Mouse (Mus musculus): Measurements from ENCODE around the gene Hist2h2aa2. TPM values are rescaled to one million over a fixed set of nuclear protein-coding genes. Genes with fewer than 3 reads are reported as not detected.

Hist2h2aa2 gene
- polyA plus RNA-seq, 1 experiment from 2014 or later: 55.4 TPM

- no peak for DNase-seq
- H3K4me3 ChIP-seq (replicated peaks; ENCODE audit: low read depth, low read length): no peak overlapping the region
- no peaks in the 10 kb centered on the region for H3K36me3 ChIP-seq (ENCODE audit: control insufficient read depth, insufficient read depth, low read length)
- 52% methylated on average over 2 of the region's 2 CpGs for WGBS
- no peak overlapping the region for H3K27ac ChIP-seq (replicated peaks; ENCODE audit: low read depth, low read length)
- H3K9ac ChIP-seq (replicated peaks; ENCODE audit: low read length): no peak overlapping the region
- ATAC-seq (ENCODE audit: low FRiP score, low TSS enrichment): no peak
- no peaks in the 10 kb centered on the region for H3K27me3 ChIP-seq (ENCODE audit: control insufficient read depth, insufficient read depth, low read length)
- H3K9me3 ChIP-seq (ENCODE audit: control insufficient read depth, low read length): no peaks in the 10 kb centered on the region
- H3K4me1 ChIP-seq (ENCODE audit: control insufficient read depth, insufficient read depth, low read length): no peaks in the 10 kb centered on the region
- H3K4me2 ChIP-seq (ENCODE audit: low read length): no peak overlapping the region
Observed at GRCm38 (mm10) chr3:96231758-96232120, 8.3 kb downstream of the Hist2h2aa2 start.

- H3K27me3 ChIP-seq (ENCODE audit: control insufficient read depth, insufficient read depth, low read length): no peaks in the 10 kb centered on the region
- WGBS: 78% methylated on average over 4 of the region's 4 CpGs
- H3K9me3 ChIP-seq (ENCODE audit: control insufficient read depth, low read length): no peaks in the 10 kb centered on the region
- no peak overlapping the region for H3K9ac ChIP-seq (replicated peaks; ENCODE audit: low read length)
- no peak overlapping the region for H3K27ac ChIP-seq (replicated peaks; ENCODE audit: low read depth, low read length)
- no peak overlapping the region for H3K4me2 ChIP-seq (ENCODE audit: low read length)
- no peak for DNase-seq
- H3K4me3 ChIP-seq (replicated peaks; ENCODE audit: low read depth, low read length): no peak overlapping the region
- H3K36me3 ChIP-seq (ENCODE audit: control insufficient read depth, insufficient read depth, low read length): no peaks in the 10 kb centered on the region
- H3K4me1 ChIP-seq (ENCODE audit: control insufficient read depth, insufficient read depth, low read length): no peaks in the 10 kb centered on the region
- ATAC-seq (ENCODE audit: low FRiP score, low TSS enrichment): no peak
Observed at GRCm38 (mm10) chr3:96230910-96231757, 8.9 kb downstream of the Hist2h2aa2 start.

GRCm38 (mm10) chr3:96230404-96230803 is 9.7 kb downstream of the Hist2h2aa2 start:
- no peak overlapping the region for H3K27ac ChIP-seq (replicated peaks; ENCODE audit: low read depth, low read length)
- 0 out of 2 replicates have a peak, but pooled peaks cover under 1% of the 10 kb centered on the region for H3K4me1 ChIP-seq (ENCODE audit: control insufficient read depth, insufficient read depth, low read length)
- H3K27me3 ChIP-seq (ENCODE audit: control insufficient read depth, insufficient read depth, low read length): no peaks in the 10 kb centered on the region
- WGBS: 75% methylated on average over 2 of the region's 2 CpGs
- no peaks in the 10 kb centered on the region for H3K9me3 ChIP-seq (ENCODE audit: control insufficient read depth, low read length)
- H3K9ac ChIP-seq (replicated peaks; ENCODE audit: low read length): no peak overlapping the region
- H3K4me2 ChIP-seq (ENCODE audit: low read length): no peak overlapping the region
- DNase-seq (no peak), ATAC-seq (ENCODE audit: low FRiP score, low TSS enrichment) (no peak)
- H3K4me3 ChIP-seq (replicated peaks; ENCODE audit: low read depth, low read length): no peak overlapping the region
- H3K36me3 ChIP-seq (ENCODE audit: control insufficient read depth, insufficient read depth, low read length): no peaks in the 10 kb centered on the region

GRCm38 (mm10) chr3:96228828-96229227 is 11.2 kb downstream of the Hist2h2aa2 start:
- H3K9ac ChIP-seq (replicated peaks; ENCODE audit: low read length): no peak overlapping the region
- H3K9me3 ChIP-seq (ENCODE audit: control insufficient read depth, low read length): no peaks in the 10 kb centered on the region
- WGBS: 71% methylated on average over 2 of the region's 2 CpGs
- ATAC-seq (ENCODE audit: low FRiP score, low TSS enrichment) (no peak), DNase-seq (no peak)
- no peaks in the 10 kb centered on the region for H3K36me3 ChIP-seq (ENCODE audit: control insufficient read depth, insufficient read depth, low read length)
- 0 out of 2 replicates have a peak, but pooled peaks cover 7% of the 10 kb centered on the region for H3K4me1 ChIP-seq (ENCODE audit: control insufficient read depth, insufficient read depth, low read length)
- H3K27me3 ChIP-seq (ENCODE audit: control insufficient read depth, insufficient read depth, low read length): no peaks in the 10 kb centered on the region
- H3K4me2 ChIP-seq (ENCODE audit: low read length): no peak overlapping the region
- H3K4me3 ChIP-seq (replicated peaks; ENCODE audit: low read depth, low read length): no peak overlapping the region
- H3K27ac ChIP-seq (replicated peaks; ENCODE audit: low read depth, low read length): no peak overlapping the region

- no peak overlapping the region for H3K4me2 ChIP-seq (ENCODE audit: low read length)
- H3K9ac ChIP-seq (replicated peaks; ENCODE audit: low read length): 0 out of 2 replicates have a peak overlapping the region, but pooled peaks have one; percentile 2
- ATAC-seq (ENCODE audit: low FRiP score, low TSS enrichment) (no peak), DNase-seq (no peak)
- no peaks in the 10 kb centered on the region for H3K27me3 ChIP-seq (ENCODE audit: control insufficient read depth, insufficient read depth, low read length)
- H3K36me3 ChIP-seq (ENCODE audit: control insufficient read depth, insufficient read depth, low read length): no peaks in the 10 kb centered on the region
- WGBS: 83% methylated on average over 8 of the region's 8 CpGs
- no peak overlapping the region for H3K4me3 ChIP-seq (replicated peaks; ENCODE audit: low read depth, low read length)
- no peaks in the 10 kb centered on the region for H3K9me3 ChIP-seq (ENCODE audit: control insufficient read depth, low read length)
- peaks cover 11% of the 10 kb centered on the region for H3K4me1 ChIP-seq (ENCODE audit: control insufficient read depth, insufficient read depth, low read length)
- no peak overlapping the region for H3K27ac ChIP-seq (replicated peaks; ENCODE audit: low read depth, low read length)
Observed at GRCm38 (mm10) chr3:96226695-96227648, 13.1 kb downstream of the Hist2h2aa2 start.

- no peaks in the 10 kb centered on the region for H3K36me3 ChIP-seq (ENCODE audit: control insufficient read depth, insufficient read depth, low read length)
- H3K27ac ChIP-seq (replicated peaks; ENCODE audit: low read depth, low read length): no peak overlapping the region
- H3K27me3 ChIP-seq (ENCODE audit: control insufficient read depth, insufficient read depth, low read length): no peaks in the 10 kb centered on the region
- H3K4me1 ChIP-seq (ENCODE audit: control insufficient read depth, insufficient read depth, low read length): peaks cover 22% of the 10 kb centered on the region
- ATAC-seq (ENCODE audit: low FRiP score, low TSS enrichment) (no peak), DNase-seq (no peak)
- 3% methylated on average over 2 of the region's 2 CpGs for WGBS
- H3K4me2 ChIP-seq (ENCODE audit: low read length): no peak overlapping the region
- no peak overlapping the region for H3K4me3 ChIP-seq (replicated peaks; ENCODE audit: low read depth, low read length)
- H3K9ac ChIP-seq (replicated peaks; ENCODE audit: low read length): no peak overlapping the region
- H3K9me3 ChIP-seq (ENCODE audit: control insufficient read depth, low read length): no peaks in the 10 kb centered on the region
Observed at GRCm38 (mm10) chr3:96225421-96225820, 14.7 kb downstream of the Hist2h2aa2 start.

- Histone ChIP-seq H3K9ac (replicated peaks; ENCODE audit: low read length) (no peak overlapping the region), H3K27me3 (ENCODE audit: control insufficient read depth, insufficient read depth, low read length) (no peaks in the 10 kb centered on the region), H3K27ac (replicated peaks; ENCODE audit: low read depth, low read length) (no peak overlapping the region), H3K4me2 (ENCODE audit: low read length) (0 out of 2 replicates have a peak overlapping the region, but pooled peaks have one; percentile 60), H3K4me1 (ENCODE audit: control insufficient read depth, insufficient read depth, low read length) (peaks cover 22% of the 10 kb centered on the region), H3K9me3 (ENCODE audit: control insufficient read depth, low read length) (no peaks in the 10 kb centered on the region), H3K36me3 (ENCODE audit: control insufficient read depth, insufficient read depth, low read length) (no peaks in the 10 kb centered on the region), H3K4me3 (replicated peaks; ENCODE audit: low read depth, low read length) (no peak overlapping the region)
- no peak for DNase-seq
- 82% methylated on average over 4 of the region's 4 CpGs for WGBS
- no peak for ATAC-seq (ENCODE audit: low FRiP score, low TSS enrichment)
Observed at GRCm38 (mm10) chr3:96222774-96223173, 17.3 kb downstream of the Hist2h2aa2 start.

GRCm38 (mm10) chr3:96221640-96222038 is 18.4 kb downstream of the Hist2h2aa2 start:
- ATAC-seq (ENCODE audit: low FRiP score, low TSS enrichment) (no peak), DNase-seq (no peak)
- Histone ChIP-seq H3K4me1 (ENCODE audit: control insufficient read depth, insufficient read depth, low read length) (peaks cover 22% of the 10 kb centered on the region), H3K9me3 (ENCODE audit: control insufficient read depth, low read length) (no peaks in the 10 kb centered on the region), H3K4me2 (ENCODE audit: low read length) (peak overlapping the region; percentile 60), H3K27ac (replicated peaks; ENCODE audit: low read depth, low read length) (peak overlapping the region; percentile 94), H3K4me3 (replicated peaks; ENCODE audit: low read depth, low read length) (peak overlapping the region; percentile 53), H3K36me3 (ENCODE audit: control insufficient read depth, insufficient read depth, low read length) (no peaks in the 10 kb centered on the region), H3K9ac (replicated peaks; ENCODE audit: low read length) (peak overlapping the region; percentile 61), H3K27me3 (ENCODE audit: control insufficient read depth, insufficient read depth, low read length) (no peaks in the 10 kb centered on the region)
- 13% methylated on average over 9 of the region's 9 CpGs for WGBS
